Mouse (Mus musculus) testis, adult 2 months (tissue): ENCODE results near the gene Kcna2.

Experiments used
- CTCF ChIP-seq: fragments of 200-500 bp; IDR thresholded peaks from 2 replicates; pipeline ENCODE4 v1.5.1; 2012; ENCODE audit warnings: low read depth, mild to moderate bottlenecking, inconsistent platforms, low read length, moderate library complexity; ENCODE audit not compliant: control insufficient read depth, insufficient read depth, insufficient replicate concordance
- POLR2A ChIP-seq: fragments of 200-500 bp; IDR thresholded peaks from 2 replicates; pipeline ENCODE4 v1.6.1; 2012; ENCODE audit warnings: low read depth, mild to moderate bottlenecking, inconsistent platforms, low read length, moderate library complexity; ENCODE audit not compliant: control insufficient read depth

DNA sequence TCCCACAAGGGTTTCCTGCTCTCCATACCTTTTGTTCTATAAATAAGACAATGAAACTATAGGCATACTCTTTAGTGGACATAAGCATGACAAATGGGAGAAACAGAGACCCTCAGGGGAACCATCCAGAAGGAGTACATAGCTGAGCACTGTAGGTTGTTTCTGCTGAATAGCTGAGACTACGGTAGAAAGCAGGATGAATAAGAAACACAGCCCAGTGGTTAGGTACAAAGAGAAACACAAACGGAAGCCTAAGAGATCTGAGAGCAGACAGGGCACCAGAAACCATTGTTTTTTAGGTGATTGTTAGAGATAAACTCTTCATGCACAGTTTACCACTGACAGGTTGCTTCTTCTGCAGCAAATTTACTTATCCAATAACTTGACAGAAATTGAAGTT lies 1.1 kb upstream of the Kcna2 start:
- TF ChIP-seq POLR2A (no peak), CTCF (no peak)
